ENCODE assay signal across 8 mouse cellular contexts in genomic region chr11:75132278-75132677, GRCm38 (mm10). TPM values are rescaled to one million over a fixed set of nuclear protein-coding genes. Genes with fewer than 3 reads are reported as not detected.
DNase-seq lines count a peak whose midpoint lies in the region; ATAC-seq lines count a peak whose summit lies in the region.

No protein-coding gene starts in this region.

- intact Hi-C loops in gastrocnemius, postnatal 14 days (cut with DNase I; ENCODE audit: low total_unique reads): no loop called here

- peak; percentile 32 for DNase-seq in gastrocnemius, postnatal 14 days
- DNase-seq in gastrocnemius, adult 18-20 months (ENCODE audit: low spot score): no peak
- DNase-seq in NIH3T3 (ENCODE audit: low read depth): peak; percentile 48
- peak; percentile 68 for DNase-seq in kidney, postnatal 10 days
- peak; percentile 82 for DNase-seq in lung, postnatal 25 days (ENCODE audit: low spot score)
- DNase-seq in embryo, embryonic 11 days: no peak
- no peak for DNase-seq in ovary, adult 18-20 months (ENCODE audit: low spot score)

- ATAC-seq in common myeloid progenitor, adult 5-6 weeks (replicated peaks; ENCODE audit: low read depth, poor library complexity, severe bottlenecking): peak; percentile 27; the same call in 1 of the 2 replicates

RNA-seq across cellular contexts. Expression of gene Hic1, which starts 37.0 kb away (rescaled TPM):
- 10 to 100 TPM; 12.3 to 18.9 TPM for total RNA-seq in gastrocnemius, postnatal 14 days (2021)
- 1 to 10 TPM; 1.8 to 6.6 TPM for total RNA-seq in gastrocnemius, adult 18-20 months (2021)
- total RNA-seq in common myeloid progenitor, adult 5-6 weeks (2017): 1.1 TPM in 1 of 2 replicates, not detected in the other

RNA-seq across cellular contexts. Expression of gene Ovca2, which starts 46.4 kb away (rescaled TPM):
- total RNA-seq in gastrocnemius, postnatal 14 days (2021): 1 to 10 TPM; 3.6 to 4.1 TPM
- total RNA-seq in gastrocnemius, adult 18-20 months (2021): 1 to 10 TPM; 2.5 to 2.8 TPM
- 18.5 and 20.9 TPM in 2 replicates for total RNA-seq in common myeloid progenitor, adult 5-6 weeks (2017)

RNA-seq across cellular contexts. Expression of gene Dph1, which starts 58.8 kb away (rescaled TPM):
- 1 to 10 TPM; 6.6 to 6.9 TPM for total RNA-seq in gastrocnemius, postnatal 14 days (2021)
- 1 to 10 TPM; 4.6 to 5.6 TPM for total RNA-seq in gastrocnemius, adult 18-20 months (2021)
- 7.1 and 10.5 TPM in 2 replicates for total RNA-seq in common myeloid progenitor, adult 5-6 weeks (2017)

Comparison
In these comparisons a context has a peak if more than half of its experiments do, and no peak if none do; other contexts are left out.
1. DNase-seq: peak in gastrocnemius, postnatal 14 days (single experiment), NIH3T3 (single experiment), kidney, postnatal 10 days (single experiment) and lung, postnatal 25 days (single experiment); none in gastrocnemius, adult 18-20 months (single experiment), embryo, embryonic 11 days (single experiment) and ovary, adult 18-20 months (single experiment).